Mouse (Mus musculus) stomach, postnatal 0 days (tissue): ENCODE data around the gene Kcnab3.

Experiments
- CTCF ChIP-seq: IDR thresholded peaks from 2 replicates; pipeline ENCODE4 v1.5.1; 2016; ENCODE audit warnings: antibody characterized with exemption, low read depth, mild to moderate bottlenecking, moderate library complexity
- EP300 ChIP-seq: optimal IDR thresholded peaks from 2 replicates; pipeline ENCODE3; 2016; ENCODE audit warnings: antibody characterized with exemption

DNA sequence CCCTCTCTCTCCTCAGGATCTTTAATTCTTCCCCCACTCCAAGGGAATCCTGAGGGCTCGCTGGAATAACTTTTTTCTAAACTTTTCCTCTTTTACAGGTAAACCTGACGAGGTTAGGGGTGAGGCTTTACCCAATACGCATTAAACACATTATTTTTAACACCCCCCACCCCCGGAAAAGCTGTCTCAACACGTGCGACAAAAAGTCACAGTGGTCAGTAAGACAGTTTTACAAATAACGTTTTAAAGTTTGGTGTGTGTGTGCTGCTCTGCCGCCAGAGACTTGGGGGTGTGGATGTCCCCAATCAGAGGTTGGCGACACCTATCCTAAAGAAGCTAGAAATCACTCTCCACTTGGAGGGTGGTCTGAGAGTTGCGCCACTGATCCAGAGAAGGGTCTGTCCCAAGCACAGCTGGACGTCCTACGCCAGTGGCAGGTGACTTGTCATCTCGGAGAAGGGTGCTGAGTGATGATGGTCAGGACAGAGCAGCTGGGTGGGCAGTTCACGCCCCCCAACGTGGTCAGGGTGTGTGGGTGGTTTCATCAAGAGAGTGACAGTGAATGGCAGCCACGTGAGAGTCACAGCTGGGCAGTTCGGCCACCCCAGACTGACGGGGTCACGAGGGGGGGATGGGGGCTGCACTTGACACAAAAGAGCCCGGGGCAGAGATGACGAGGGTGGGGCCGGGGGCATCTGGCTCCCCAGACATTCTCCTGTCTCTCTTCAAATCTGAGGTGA lies 41.7 kb downstream of the Kcnab3 start:
- TF ChIP-seq CTCF (no peak), EP300 (no peak)
